Mouse (Mus musculus) kidney, adult 11 months (tissue): ENCODE results near the gene Prex1.

Experiments
- DNase-seq: peaks from one replicate; pipeline ENCODE4 v3.0.0; 2022

Prex1 gene

DNA sequence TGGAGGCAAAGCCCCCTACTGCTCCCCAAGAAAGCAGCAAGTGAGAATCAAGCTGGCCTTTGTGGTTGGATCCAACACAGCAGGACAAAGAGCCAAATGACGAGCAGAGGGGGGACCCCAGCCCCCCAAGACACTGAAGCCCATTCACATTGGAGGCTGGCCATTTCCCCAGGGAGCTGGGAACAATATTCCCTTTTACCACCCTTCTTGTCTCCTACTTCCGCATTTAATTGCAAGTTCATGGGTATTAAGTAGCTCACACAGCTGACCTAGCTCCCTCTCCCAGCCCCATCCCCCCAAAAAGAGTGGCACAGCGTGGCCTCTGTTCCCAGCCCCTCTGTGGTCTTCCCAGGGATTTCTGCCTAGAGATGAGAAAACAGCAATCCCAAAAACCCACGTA lies 30.8 kb downstream of the Prex1 start:
- DNase-seq, result no peak

DNA sequence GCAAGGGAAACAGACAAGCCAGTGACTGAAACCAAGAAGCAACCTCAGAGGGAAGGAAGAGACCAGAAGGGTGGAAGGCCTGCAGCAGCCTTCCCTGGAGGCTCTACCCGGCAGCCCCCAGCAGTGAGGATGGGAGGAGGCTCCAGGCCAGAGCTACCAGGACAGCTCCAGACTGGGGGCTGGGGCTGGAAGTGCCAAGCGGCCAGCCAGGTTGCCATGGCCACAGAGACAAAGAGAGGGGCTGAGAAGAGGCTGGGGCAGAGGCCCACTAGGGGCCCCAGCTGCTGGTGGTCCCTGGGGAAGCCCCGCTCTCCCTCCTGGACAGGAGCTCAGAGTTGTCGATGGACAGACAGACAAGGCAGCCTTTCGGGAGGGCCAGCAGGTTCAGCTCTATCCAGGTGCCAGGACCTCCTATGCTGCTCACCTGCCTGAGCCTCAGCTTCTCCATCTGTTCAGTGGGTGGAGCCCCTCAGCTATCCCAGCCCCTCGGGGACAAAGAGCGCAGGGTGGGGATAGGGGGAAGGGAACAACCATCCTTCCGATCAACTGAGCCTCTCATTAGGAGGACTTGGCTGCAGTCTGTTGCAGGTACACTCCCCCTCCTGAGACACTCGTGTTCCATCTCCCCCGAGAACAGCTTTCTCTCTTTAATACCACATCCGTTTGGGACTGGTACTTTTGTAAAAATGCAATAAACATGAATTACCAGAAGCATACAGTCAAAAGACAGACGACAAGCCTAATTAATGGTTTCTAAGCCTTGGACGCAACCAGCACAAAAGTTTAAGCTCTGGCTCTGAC lies 34.5 kb downstream of the Prex1 start:
- DNase-seq, result no peak

DNA sequence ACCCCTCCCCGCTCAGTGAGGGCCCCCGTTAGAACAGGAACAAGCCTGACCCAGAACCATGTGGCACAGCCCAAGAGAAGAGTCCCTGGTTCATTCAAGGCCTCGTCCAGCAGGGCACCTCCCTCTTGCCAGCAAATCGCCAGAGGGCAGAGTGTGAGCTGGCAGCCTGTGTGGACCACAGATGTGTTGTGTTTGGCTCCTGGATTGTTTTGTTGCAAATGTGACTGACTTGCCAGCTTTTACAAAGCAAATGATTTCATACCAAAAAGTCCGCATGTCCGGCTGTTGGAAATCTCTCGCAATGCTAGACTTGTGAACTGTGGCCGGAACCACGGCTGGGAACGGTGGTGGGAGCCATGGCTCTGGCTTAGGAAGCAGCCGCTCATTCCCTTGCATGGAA lies 36.7 kb downstream of the Prex1 start:
- DNase-seq, result peak; percentile 31

GRCm38 (mm10) chr2:166676498-166676897 lies 37.1 kb downstream of the Prex1 start:
- no peak for DNase-seq

GRCm38 (mm10) chr2:166675588-166676444 lies 37.8 kb downstream of the Prex1 start:
- no peak for DNase-seq

DNA sequence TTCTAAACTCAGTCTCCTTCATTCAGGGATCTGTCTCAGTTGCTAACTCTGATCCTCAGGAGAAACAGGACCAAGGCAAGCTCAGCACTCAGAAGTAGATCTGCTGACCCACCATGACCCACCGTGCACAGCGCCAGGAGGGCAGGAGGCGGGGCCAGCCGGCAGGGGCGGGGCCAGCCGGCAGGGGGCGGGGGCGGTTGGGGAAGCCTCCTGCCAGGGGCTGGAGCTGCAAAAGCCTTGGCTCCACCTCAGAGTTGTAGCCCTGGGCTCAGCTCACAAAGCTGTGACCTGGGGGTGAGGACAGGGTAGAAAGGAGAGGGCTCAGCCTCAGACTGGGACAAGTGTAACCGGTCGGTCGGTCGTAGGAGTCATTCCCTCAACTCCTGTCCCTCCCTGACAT lies 38.9 kb downstream of the Prex1 start:
- no peak for DNase-seq

DNA sequence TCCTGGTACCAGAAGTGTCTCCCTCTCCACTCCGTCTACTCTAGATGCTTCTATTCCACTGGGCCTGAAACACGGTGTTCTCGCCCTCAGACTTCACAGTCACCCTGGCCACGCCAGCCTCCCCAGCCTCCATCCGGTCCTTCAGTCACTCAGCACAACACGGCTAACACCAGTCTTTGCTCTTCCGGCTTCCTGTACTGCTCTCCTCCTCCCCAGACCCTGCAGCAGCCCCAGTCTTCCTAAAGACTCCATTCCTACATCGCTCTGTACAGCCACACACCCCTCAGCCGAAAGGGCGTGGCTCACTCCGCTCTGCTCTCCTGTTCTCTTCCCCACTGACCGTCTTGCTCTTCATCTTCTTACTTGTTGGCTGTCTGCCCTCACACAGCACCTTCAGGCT lies 39.7 kb downstream of the Prex1 start:
- no peak for DNase-seq

GRCm38 (mm10) chr2:166672171-166672965 lies 41.3 kb downstream of the Prex1 start:
- no peak for DNase-seq

DNA sequence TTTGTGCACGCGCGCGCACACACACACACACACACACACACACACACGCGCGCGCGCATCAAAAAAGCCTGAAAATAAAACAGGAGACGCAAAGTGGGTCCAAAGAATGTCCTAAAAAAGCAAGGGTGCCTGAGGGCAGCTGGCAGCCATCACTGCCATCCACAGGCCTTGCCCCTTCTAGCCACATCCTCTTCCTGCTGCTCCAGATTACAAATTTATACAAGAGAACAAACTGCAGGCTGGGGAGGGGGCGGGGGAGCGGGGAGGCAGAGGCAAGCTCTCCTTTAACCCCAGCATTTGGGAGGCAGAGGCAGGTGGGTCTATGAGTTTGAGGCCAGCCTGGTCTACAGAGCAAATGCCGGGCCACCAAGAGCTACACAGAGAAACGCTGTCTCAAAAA lies 42.0 kb downstream of the Prex1 start:
- no peak for DNase-seq

DNA sequence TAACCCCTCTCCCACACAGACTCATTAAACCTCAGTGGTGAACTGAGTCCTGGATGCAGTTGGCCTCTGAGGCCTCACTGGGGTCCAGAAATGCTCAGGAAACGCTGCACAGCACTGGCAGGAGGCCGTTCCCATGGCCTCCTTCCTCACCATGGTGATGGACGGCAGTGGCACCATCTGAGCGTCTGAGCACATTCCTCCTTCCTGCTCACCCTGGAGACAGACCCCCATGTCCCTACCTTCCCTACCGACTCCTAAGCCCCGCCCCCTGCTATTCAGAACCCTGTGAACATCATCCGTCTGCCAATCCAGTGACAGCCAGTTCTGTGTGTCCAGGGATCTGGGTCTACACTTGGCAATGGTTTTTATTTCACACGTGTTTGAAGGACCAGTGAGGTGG lies 42.6 kb downstream of the Prex1 start:
- DNase-seq, result no peak

GRCm38 (mm10) chr2:166669922-166670321 lies 43.7 kb downstream of the Prex1 start:
- DNase-seq, result no peak

- no peak for DNase-seq
Observed at GRCm38 (mm10) chr2:166667790-166668695, 45.6 kb downstream of the Prex1 start.

DNA sequence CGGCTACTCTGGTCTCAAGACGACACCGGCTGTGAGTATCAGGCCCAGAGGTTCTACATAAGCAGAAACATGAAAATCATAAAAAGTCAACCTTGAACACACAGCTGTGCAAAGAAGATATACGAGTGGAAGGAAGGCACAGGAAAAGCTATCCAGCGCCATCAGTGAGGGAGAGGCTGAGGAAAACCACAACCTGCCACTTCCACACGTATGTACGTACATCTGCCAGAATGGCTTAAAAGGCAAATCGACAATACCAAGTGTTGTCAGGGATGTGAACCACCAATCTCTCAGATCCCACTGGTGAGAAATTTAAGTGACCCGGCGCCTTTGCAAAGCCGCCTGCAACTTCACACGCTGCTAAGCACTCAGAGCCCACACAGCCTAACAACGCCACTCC lies 47.5 kb downstream of the Prex1 start:
- DNase-seq, result no peak

DNA sequence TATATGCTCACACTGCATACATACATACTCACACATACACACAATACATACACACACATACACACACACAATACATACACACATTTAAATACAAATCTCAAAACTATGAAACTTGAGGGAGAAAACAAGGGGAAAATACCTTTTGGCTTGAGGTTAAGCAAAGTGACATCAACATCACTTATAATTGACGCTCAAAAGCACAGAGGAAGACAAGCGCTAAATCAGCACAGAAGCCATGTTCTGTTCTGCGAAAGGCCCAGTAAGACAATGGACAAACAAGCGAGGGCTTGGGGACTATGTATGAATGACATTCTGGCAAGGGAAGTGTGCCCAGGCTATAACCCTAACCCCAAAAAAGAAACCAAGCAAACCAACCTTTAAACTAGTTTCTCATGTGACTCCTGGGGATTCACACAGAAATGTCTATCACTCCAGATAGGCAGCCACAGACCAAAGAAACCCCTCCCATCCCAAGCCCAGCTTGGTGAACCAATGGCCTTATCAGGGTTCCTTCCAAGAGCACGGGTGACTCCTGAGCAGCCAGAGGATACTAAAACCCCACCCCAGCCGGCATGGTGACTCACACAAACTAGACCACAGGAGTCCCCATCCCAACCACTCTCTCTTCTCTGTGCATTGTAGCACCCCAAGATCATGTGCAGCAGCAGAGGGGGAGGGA lies 48.2 kb downstream of the Prex1 start:
- DNase-seq, result no peak

- no peak for DNase-seq
Observed at GRCm38 (mm10) chr2:166664506-166664905, 49.1 kb downstream of the Prex1 start.

- DNase-seq, result no peak
Observed at GRCm38 (mm10) chr2:166663250-166663961, 50.2 kb downstream of the Prex1 start.

DNA sequence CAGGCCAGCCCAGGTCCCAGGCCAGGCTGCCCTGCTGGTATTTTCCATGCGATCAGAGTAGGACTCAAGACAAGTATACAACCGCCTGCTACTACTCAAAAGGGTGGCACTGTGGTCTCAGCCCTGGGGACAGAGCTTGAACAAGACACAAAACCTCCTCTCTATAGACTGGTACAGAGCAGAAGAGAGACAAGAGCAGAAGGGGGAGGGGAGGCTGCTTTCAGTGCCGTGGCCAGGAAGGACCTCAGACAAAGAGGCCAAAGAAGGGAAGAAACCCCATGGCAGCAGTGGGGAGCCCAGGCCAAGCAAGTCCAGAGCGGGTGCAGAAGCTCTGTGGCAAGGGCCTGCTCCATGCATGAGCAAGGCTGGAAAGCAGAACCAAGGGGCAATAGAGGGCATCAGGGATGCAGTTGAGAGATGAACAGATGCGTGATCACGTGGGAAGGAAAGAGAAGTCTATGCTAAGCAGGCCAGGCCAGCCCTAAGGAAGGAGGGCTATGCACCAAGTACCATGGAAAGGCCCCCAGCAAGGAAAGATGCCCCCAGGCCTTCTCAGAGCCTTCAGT lies 51.0 kb downstream of the Prex1 start:
- no peak for DNase-seq

- DNase-seq, result no peak
Observed at GRCm38 (mm10) chr2:166661971-166662370, 51.7 kb downstream of the Prex1 start.

GRCm38 (mm10) chr2:166661498-166661897 lies 52.1 kb downstream of the Prex1 start:
- no peak for DNase-seq

DNA sequence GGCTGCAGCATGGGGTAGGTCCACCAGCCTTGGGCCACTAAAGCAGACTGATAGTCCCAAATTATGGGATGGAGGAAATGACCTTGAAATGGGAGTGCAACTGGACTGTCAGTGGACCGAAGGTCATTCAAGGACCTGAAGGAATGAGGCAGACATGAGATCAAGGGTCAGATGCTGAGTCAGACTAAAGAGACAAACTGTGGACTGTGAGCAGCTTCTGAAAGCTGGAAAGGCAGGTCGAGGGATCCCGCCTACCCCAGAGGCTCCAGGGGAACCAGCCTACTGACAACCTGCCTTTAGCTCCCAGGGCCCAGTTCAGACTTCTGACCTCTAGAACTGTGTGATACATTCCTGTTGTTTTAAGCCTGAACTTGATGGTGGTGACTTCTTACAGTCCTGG lies 55.3 kb downstream of the Prex1 start:
- DNase-seq, result peak; percentile 52
